Mouse (Mus musculus): ENCODE data around the gene Pheta2. TPM values are rescaled to one million over a fixed set of nuclear protein-coding genes. Genes with fewer than 3 reads are reported as not detected.
"Not testable (repeated sequence)": the region's sequence is repeated elsewhere in the genome, so short reads cannot be mapped to it uniquely, and the experiment has no call there.

Gene Pheta2
- polyA plus RNA-seq, 1 experiment from 2014 or later, result 12.0 TPM

DNA sequence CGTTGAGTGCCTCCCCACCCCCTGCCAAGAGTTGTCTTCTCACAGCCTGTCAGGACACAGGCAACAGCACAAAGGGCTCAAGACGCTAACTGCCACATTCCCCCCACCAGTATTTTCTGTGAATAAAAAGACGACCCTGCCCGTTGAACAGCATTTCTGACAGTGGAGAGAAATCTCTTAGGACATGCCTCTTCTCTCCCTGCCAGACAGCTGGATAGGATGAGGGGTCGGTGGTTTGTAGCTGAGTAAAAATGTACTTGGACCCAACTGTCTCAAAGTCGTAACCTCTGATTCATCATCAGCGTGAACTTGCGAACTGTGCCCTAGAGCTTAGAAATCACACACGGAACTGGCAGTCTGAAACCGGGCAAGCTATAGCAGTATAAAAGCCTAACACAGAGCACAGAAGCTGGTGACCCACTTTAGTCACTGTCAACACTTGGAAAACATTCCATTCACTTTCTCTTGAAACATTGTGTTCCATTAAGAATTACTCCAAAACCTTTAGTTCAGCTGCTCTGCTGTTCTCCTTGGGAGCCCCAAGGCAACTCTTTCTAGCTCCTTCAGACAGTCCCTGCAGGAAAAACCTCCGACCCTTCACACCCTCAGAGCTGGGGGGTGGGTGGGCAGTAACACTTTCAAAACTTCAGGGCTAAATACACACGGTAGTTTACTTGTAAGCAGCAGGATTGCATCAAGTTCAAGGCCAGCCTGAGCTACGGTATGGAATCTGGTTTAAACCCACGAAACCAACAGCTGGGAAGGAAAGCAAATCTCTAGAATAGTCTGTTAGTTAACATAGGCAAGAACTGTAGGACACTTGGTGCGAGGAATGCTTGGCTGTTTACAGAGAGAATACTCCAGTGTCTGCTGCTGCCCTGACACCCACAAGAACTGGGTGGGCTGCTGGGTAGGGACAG is 39.8 kb downstream of the Pheta2 start:
- DNase-seq (ENCODE audit: low spot score), result no peak
- 0 out of 2 replicates have a peak, but pooled peaks cover 3% of the 10 kb centered on the region for H3K27me3 ChIP-seq (ENCODE audit: insufficient read depth, poor library complexity, severe bottlenecking)
- no peak overlapping the region for H3K4me3 ChIP-seq
- WGBS, result 53% methylated on average over 15 of the region's 15 CpGs
- H3K4me1 ChIP-seq, result peaks cover 33% of the 10 kb centered on the region
- H3K9me3 ChIP-seq, result no peaks in the 10 kb centered on the region
- no peaks in the 10 kb centered on the region for H3K36me3 ChIP-seq
- H3K27ac ChIP-seq, result 0 out of 2 replicates have a peak overlapping the region, but pooled peaks have one; percentile 3

DNA sequence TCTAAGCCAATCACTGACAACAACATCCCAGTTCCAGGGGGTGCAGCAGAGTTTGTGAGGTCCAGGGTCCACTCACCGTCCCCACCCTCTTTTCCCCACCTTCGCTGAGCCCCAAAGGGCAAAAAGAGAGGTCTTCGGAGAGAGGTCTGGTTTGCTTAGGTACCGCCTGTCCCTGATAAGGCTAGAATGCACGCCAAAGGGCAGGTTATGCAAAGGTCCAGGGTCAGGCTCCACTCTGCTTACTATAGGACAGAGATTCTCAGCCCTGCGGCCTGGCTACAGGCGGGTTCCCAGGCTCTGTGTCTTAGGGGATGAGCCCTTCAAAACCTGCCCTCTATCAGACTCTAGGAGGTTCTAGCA is 40.7 kb downstream of the Pheta2 start:
- Histone ChIP-seq H3K27ac (peak overlapping the region; percentile 89), H3K27me3 (ENCODE audit: insufficient read depth, poor library complexity, severe bottlenecking) (0 out of 2 replicates have a peak, but pooled peaks cover 3% of the 10 kb centered on the region), H3K36me3 (no peaks in the 10 kb centered on the region), H3K4me1 (peaks cover 33% of the 10 kb centered on the region), H3K4me3 (peak overlapping the region; percentile 65), H3K9me3 (no peaks in the 10 kb centered on the region)
- no peak for DNase-seq (ENCODE audit: low spot score)
- WGBS, result 10% methylated on average over 7 of the region's 7 CpGs

GRCm38 (mm10) chr15:82379871-82380713 is 41.4 kb downstream of the Pheta2 start, which contains the start of gene Cyp2d22:
Gene Cyp2d22 (minus strand): TSS chr15:82380260.
- Histone ChIP-seq H3K36me3 (no peaks in the 10 kb centered on the region), H3K27ac (peak within 1 kb of the TSS; percentile 89), H3K4me3 (peak within 1 kb of the TSS; percentile 65), H3K9me3 (no peaks in the 10 kb centered on the region), H3K4me1 (peaks cover 33% of the 10 kb centered on the region), H3K27me3 (ENCODE audit: insufficient read depth, poor library complexity, severe bottlenecking) (0 out of 2 replicates have a peak, but pooled peaks cover 3% of the 10 kb centered on the region)
- WGBS, result 1% methylated on average over 19 of the region's 24 CpGs
- DNase-seq (ENCODE audit: low spot score), result no peak

DNA sequence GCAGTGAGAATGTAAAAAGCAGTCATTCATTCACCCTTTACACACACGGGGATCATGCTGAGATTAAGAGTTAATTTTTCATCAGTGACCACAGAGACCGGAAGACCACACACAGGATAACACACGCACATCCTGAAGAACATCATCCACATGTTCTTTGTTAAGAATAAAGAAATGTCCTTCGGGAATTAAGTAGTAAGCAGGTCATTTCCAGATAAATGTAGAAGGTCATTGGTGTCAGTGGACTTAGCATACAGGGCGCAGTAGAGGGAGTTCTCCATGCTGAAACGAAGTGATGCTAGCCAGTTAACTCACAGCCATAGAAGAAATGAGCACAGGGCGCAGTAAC is 41.9 kb downstream of the Pheta2 start:
- peak overlapping the region; percentile 89 for H3K27ac ChIP-seq
- H3K4me3 ChIP-seq, result peak overlapping the region; percentile 65
- no peaks in the 10 kb centered on the region for H3K36me3 ChIP-seq
- peaks cover 33% of the 10 kb centered on the region for H3K4me1 ChIP-seq
- H3K9me3 ChIP-seq, result no peaks in the 10 kb centered on the region
- no peak for DNase-seq (ENCODE audit: low spot score)
- H3K27me3 ChIP-seq (ENCODE audit: insufficient read depth, poor library complexity, severe bottlenecking), result 0 out of 2 replicates have a peak, but pooled peaks cover 3% of the 10 kb centered on the region
- 42% methylated on average over 7 of the region's 7 CpGs for WGBS

DNA sequence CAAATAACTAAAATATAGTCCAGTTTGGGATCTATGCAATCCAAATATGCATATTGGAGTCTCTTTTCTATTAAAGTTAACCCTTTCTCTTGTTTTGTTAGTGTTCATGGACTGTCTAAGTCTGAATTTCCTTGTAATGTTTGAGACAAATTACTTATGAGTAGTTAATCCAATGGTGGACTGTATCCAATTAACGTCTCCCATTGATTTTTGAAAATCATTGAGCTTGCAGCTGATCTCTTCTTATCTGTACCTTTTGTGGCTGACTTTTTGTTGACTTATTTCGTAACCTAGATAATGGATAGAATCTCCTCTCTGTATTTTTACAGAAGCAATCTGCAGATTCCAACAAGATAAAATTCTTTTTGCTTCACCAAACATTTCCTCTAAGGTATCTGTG is 43.7 kb downstream of the Pheta2 start:
- no peak for DNase-seq (ENCODE audit: low spot score)
- H3K36me3 ChIP-seq, result no peaks in the 10 kb centered on the region
- no peaks in the 10 kb centered on the region for H3K9me3 ChIP-seq
- H3K27me3 ChIP-seq (ENCODE audit: insufficient read depth, poor library complexity, severe bottlenecking), result 0 out of 2 replicates have a peak, but pooled peaks cover 3% of the 10 kb centered on the region
- H3K4me3 ChIP-seq, result no peak overlapping the region
- H3K27ac ChIP-seq, result no peak overlapping the region
- WGBS, result 79% methylated on average over 2 of the region's 2 CpGs
- peaks cover 33% of the 10 kb centered on the region for H3K4me1 ChIP-seq

- H3K36me3 ChIP-seq, result no peaks in the 10 kb centered on the region
- 87% methylated on average over 2 of the region's 2 CpGs for WGBS
- DNase-seq (ENCODE audit: low spot score), result no peak
- no peak overlapping the region for H3K27ac ChIP-seq
- no peaks in the 10 kb centered on the region for H3K27me3 ChIP-seq (ENCODE audit: insufficient read depth, poor library complexity, severe bottlenecking)
- no peak overlapping the region for H3K4me3 ChIP-seq
- peaks cover 4% of the 10 kb centered on the region; the same call in 1 of the 2 replicates for H3K4me1 ChIP-seq
- H3K9me3 ChIP-seq, result no peaks in the 10 kb centered on the region
These were observed 47.0 kb downstream of the Pheta2 start for GRCm38 (mm10) chr15:82385729-82386128.

- DNase-seq (ENCODE audit: low spot score), result peak; percentile 58
- not testable (repeated sequence) for H3K4me3 ChIP-seq; H3K9me3 ChIP-seq; H3K36me3 ChIP-seq; H3K27ac ChIP-seq; H3K4me1 ChIP-seq; H3K27me3 ChIP-seq (ENCODE audit: insufficient read depth, poor library complexity, severe bottlenecking)
- WGBS, result 87% methylated on average over 10 of the region's 10 CpGs
These were observed 51.2 kb downstream of the Pheta2 start for GRCm38 (mm10) chr15:82389916-82390315.

GRCm38 (mm10) chr15:82393922-82394321 is 55.2 kb downstream of the Pheta2 start, which contains the start of gene Cyp2d11:
Gene Cyp2d11 (minus strand): TSS chr15:82394022.
- H3K36me3 ChIP-seq; H3K27ac ChIP-seq; H3K4me1 ChIP-seq; H3K9me3 ChIP-seq; H3K27me3 ChIP-seq (ENCODE audit: insufficient read depth, poor library complexity, severe bottlenecking); H3K4me3 ChIP-seq: not testable (repeated sequence)
- 84% methylated on average over 2 of the region's 2 CpGs for WGBS
- DNase-seq (ENCODE audit: low spot score), result peak; percentile 30

Small RNA genes within 50 kb of the gene (microRNA-seq; reads per million reads assigned to microRNA genes)
- gene Mir7684, result not detected

Other genes with a start within 250 kb of the Pheta2 start
- gene Ccdc134, start 211.0 kb upstream of the Pheta2 start, polyA plus RNA-seq (2016; fragmentation: Nextera tagmentation; extraction: Ambion mirVana), result 13.5 and 19.4 TPM in 2 replicates
- 129 and 133 TPM in 2 replicates for gene Srebf2, start 191.8 kb upstream of the Pheta2 start, polyA plus RNA-seq (2016; fragmentation: Nextera tagmentation; extraction: Ambion mirVana)
- gene Shisa8, start 126.1 kb upstream of the Pheta2 start, polyA plus RNA-seq (2016; fragmentation: Nextera tagmentation; extraction: Ambion mirVana), result 0.11 and 0.13 TPM in 2 replicates
- 0.20 TPM in 1 of 2 replicates, not detected in the other for gene Tnfrsf13c, start 114.6 kb upstream of the Pheta2 start, polyA plus RNA-seq (2016; fragmentation: Nextera tagmentation; extraction: Ambion mirVana)
- 58.1 and 66.3 TPM in 2 replicates for gene Cenpm, start 94.2 kb upstream of the Pheta2 start, polyA plus RNA-seq (2016; fragmentation: Nextera tagmentation; extraction: Ambion mirVana)
- not detected in 2 replicates for gene 1500009C09Rik, start 86.5 kb upstream of the Pheta2 start, polyA plus RNA-seq (2016; fragmentation: Nextera tagmentation; extraction: Ambion mirVana)
- gene Sept3, start 64.0 kb upstream of the Pheta2 start, polyA plus RNA-seq (2016; fragmentation: Nextera tagmentation; extraction: Ambion mirVana), result 3.7 and 14.0 TPM in 2 replicates
- gene Wbp2nl, start 40.0 kb upstream of the Pheta2 start, polyA plus RNA-seq (2016; fragmentation: Nextera tagmentation; extraction: Ambion mirVana), result 0.28 and 0.65 TPM in 2 replicates
- gene Naga, start within 50 bp of the Pheta2 start, polyA plus RNA-seq (2016; fragmentation: Nextera tagmentation; extraction: Ambion mirVana), result 28.4 and 32.3 TPM in 2 replicates
- gene Smdt1, start within 50 bp of the Pheta2 start, polyA plus RNA-seq (2016; fragmentation: Nextera tagmentation; extraction: Ambion mirVana), result 294 and 304 TPM in 2 replicates
- gene Ndufa6, start 15.4 kb downstream of the Pheta2 start, polyA plus RNA-seq (2016; fragmentation: Nextera tagmentation; extraction: Ambion mirVana), result 351 and 390 TPM in 2 replicates
- gene Cyp2d22, start 41.3 kb downstream of the Pheta2 start, polyA plus RNA-seq (2016; fragmentation: Nextera tagmentation; extraction: Ambion mirVana), result 3.2 and 3.9 TPM in 2 replicates
- gene Cyp2d11, start 55.1 kb downstream of the Pheta2 start, polyA plus RNA-seq (2016; fragmentation: Nextera tagmentation; extraction: Ambion mirVana), result not detected in 2 replicates
- 0.75 TPM in 1 of 2 replicates, not detected in the other for gene Cyp2d10, start 68.3 kb downstream of the Pheta2 start, polyA plus RNA-seq (2016; fragmentation: Nextera tagmentation; extraction: Ambion mirVana)
- gene Cyp2d9, start 94.5 kb downstream of the Pheta2 start, polyA plus RNA-seq (2016; fragmentation: Nextera tagmentation; extraction: Ambion mirVana), result not detected in 2 replicates
- gene Cyp2d12, start 216.1 kb downstream of the Pheta2 start, polyA plus RNA-seq (2016; fragmentation: Nextera tagmentation; extraction: Ambion mirVana), result not detected in 2 replicates